In the genomic region with DNA sequence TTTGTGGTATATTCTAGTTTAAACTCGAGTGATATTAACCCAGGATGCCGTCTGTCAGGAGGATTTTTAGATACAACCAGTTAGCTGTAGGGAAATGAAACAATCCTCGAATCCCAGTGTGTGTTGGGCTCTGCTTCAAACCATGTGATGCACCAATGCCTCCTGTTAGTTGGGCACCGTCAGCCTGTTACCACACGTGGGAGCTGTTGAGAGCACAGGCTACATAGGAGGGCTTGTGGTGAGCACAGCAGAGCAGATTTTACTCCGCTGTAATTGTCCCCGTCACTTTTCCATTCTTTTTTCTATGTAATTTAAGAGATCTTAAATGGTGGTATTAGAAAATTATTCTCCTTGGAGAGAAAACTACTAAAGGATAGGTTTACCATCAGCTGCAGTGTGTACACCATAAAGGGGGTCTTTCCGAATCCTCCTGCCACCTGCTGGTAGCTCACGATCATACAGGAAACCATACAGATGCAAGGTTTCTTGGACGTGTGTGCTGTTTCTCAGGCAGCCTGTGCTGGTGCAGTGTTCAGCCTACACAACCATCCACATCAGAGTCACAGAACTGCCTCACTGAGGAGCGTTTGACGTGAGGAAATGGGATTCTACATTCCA, we compare ENCODE assay signal across 9 mouse cellular contexts. TPM values are rescaled to one million over a fixed set of nuclear protein-coding genes. Genes with fewer than 3 reads are reported as not detected.
DNase-seq lines count a peak whose midpoint lies in the region; ATAC-seq and TF ChIP-seq lines count a peak whose summit lies in the region.
"Had no signal": no experiment of that assay in that cellular context is flagged by ENCODE, and none has a peak within 500 bp of the region (broad histone marks: within the 10 kb centered on the region; RNA-seq: fewer than 3 reads in every experiment).

No protein-coding gene starts in this region.

- peak; percentile 31; the same call in 1 of the 2 replicates for TF ChIP-seq CTCF in testis, adult 2 months (IDR thresholded peaks at IDR 0.05; ENCODE audit: control insufficient read depth, insufficient read depth, insufficient replicate concordance, low read depth, low read length)
- peak; percentile 68; the same call in 1 of the 2 replicates for TF ChIP-seq CTCF in embryonic fibroblast, embryonic 13.5 days (IDR thresholded peaks at IDR 0.05; ENCODE audit: borderline replicate concordance, insufficient read depth, low read length)

- no peak overlapping the region for H3K4me3 ChIP-seq in testis, adult 2 months (ENCODE audit: control insufficient read depth, low read depth, low read length)
- no peak overlapping the region for H3K4me3 ChIP-seq in embryonic fibroblast, embryonic 13.5 days (ENCODE audit: insufficient read depth, low read length)

- peak; percentile 40 for DNase-seq in cerebellum, adult 11-12 months
- DNase-seq in cerebellum, adult 8-10 months: no peak
- DNase-seq in testis, postnatal 14 days (ENCODE audit: low spot score): no peak
- peak; percentile 32 for DNase-seq in kidney, postnatal 14 days
- DNase-seq in gastrocnemius, adult 8-10 months (ENCODE audit: low spot score in 2 of 2): no peak

- no peak for TF ChIP-seq POLR2A in testis, adult 2 months (IDR thresholded peaks at IDR 0.05; ENCODE audit: control insufficient read depth, low read depth, low read length)
- no peak for TF ChIP-seq POLR2A in embryonic fibroblast, embryonic 13.5 days (IDR thresholded peaks at IDR 0.05; ENCODE audit: low read depth, low read length)

- H3K36me3 ChIP-seq in testis, adult 2 months (ENCODE audit: control insufficient read depth, insufficient read depth, low read length): peaks cover 6% of the 10 kb centered on the region

- H3K27me3 ChIP-seq in testis, adult 2 months (ENCODE audit: control insufficient read depth, insufficient read depth, low read length): no peaks in the 10 kb centered on the region

- H3K27ac ChIP-seq in testis, adult 2 months (ENCODE audit: control insufficient read depth, insufficient read depth, low read depth, low read length): no peak overlapping the region
- no peak overlapping the region for H3K27ac ChIP-seq in embryonic fibroblast, embryonic 13.5 days (ENCODE audit: insufficient read depth, low read length)
- H3K27ac ChIP-seq: macrophage had no signal

- H3K4me1 ChIP-seq in testis, adult 2 months (ENCODE audit: control insufficient read depth, insufficient read depth, low read length): no peaks in the 10 kb centered on the region
- no peaks in the 10 kb centered on the region for H3K4me1 ChIP-seq in embryonic fibroblast, embryonic 13.5 days (ENCODE audit: control insufficient read depth, insufficient read depth, low read length)

- ATAC-seq in megakaryocyte-erythroid progenitor cell, adult 5-6 weeks (replicated peaks; ENCODE audit: low FRiP score, low TSS enrichment, poor library complexity, severe bottlenecking): peak; percentile 97

RNA-seq across cellular contexts. Expression of a gene that starts 38.0 kb away (rescaled TPM):
- 48.0 and 50.5 TPM in 2 replicates for polyA plus RNA-seq in testis, adult 2 months (2012; rRNA removed)
- not detected in 2 replicates for polyA plus RNA-seq in embryonic fibroblast, embryonic 13.5 days (2011; ENCODE audit: insufficient read length, low read depth, missing spikeins)
- not detected in 2 replicates for total RNA-seq in megakaryocyte-erythroid progenitor cell, adult 5-6 weeks (2014; fragmentation: Nextera tagmentation)
- total RNA-seq in megakaryocyte-erythroid progenitor cell, adult 5-6 weeks (2017): not detected in 2 replicates
- not detected for total RNA-seq in gastrocnemius, adult 8-10 months (2022)
- polyA plus RNA-seq: macrophage had no signal

RNA-seq across cellular contexts. Expression of a gene that starts 57.4 kb away (rescaled TPM):
- polyA plus RNA-seq in testis, adult 2 months (2012; rRNA removed): 2.9 and 3.5 TPM in 2 replicates
- polyA plus RNA-seq in embryonic fibroblast, embryonic 13.5 days (2011; ENCODE audit: insufficient read length, low read depth, missing spikeins): 14.0 and 17.7 TPM in 2 replicates
- total RNA-seq in megakaryocyte-erythroid progenitor cell, adult 5-6 weeks (2014; fragmentation: Nextera tagmentation): 23.4 and 36.3 TPM in 2 replicates
- 58.0 and 58.9 TPM in 2 replicates for total RNA-seq in megakaryocyte-erythroid progenitor cell, adult 5-6 weeks (2017)
- 1 to 10 TPM; 6.7 to 8.4 (median 7.3) TPM for total RNA-seq in gastrocnemius, adult 8-10 months (2022)

Comparison
In these comparisons a context has a peak if more than half of its experiments do, and no peak if none do; other contexts are left out.
1. DNase-seq: peak in cerebellum, adult 11-12 months (single experiment) and kidney, postnatal 14 days (single experiment); none in cerebellum, adult 8-10 months (single experiment), testis, postnatal 14 days (single experiment) and gastrocnemius, adult 8-10 months (0 of 2).